Mouse (Mus musculus): ENCODE results near the gene 4930412O13Rik.

4930412O13Rik gene

DNA sequence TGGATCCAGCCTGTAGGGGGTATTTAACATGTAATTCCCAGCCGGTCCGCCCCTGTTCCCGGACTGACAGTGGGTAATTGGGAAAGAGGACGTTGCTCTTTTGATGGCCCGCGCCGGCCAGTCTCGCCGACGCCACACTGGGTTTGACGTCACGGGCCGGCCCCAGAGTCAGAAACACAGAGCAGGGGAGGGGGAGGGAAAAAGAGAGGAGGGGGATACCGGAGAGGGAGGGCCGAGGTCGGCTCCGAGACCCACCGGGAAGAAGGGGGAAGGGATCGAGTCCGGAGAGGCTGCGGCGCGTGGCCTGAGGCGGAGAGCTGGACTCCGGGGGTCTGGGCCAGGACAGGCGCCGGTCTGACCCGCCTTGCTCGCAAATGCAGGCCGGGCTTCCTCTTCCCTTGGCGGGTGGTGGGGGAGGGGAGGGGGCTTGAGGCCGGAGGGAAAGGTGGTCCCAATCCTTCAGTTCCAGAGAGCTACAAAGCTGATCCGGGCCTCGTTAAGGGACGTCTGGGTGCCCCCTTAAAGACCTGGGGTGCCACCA, at the start of gene 4930412O13Rik:
Gene 4930412O13Rik, plus strand, starts transcription at position 202 of the 541 bp plus-strand sequence.
- DNase-seq (ENCODE audit: low read depth) = no peak

DNA sequence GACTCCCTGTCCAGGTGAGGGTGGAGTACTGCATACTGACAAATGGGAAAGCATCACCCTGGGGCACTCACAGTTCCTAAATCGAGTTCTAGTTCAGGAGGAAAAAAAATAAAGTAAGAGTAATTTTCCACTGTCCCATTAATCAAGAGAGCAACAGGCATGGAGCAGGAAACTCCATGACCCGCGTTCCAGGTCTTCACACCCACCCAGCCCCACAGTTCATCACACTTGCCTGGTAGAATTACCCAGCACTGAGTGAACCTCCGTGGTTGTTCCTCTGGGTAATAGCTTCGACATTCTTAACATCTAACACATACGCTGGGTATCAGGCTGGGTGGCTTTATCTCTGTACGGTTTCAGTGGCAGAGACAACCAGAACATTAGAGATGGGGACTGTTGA, 47.3 kb upstream of the 4930412O13Rik start:
- DNase-seq (ENCODE audit: low read depth) = no peak

GRCm38 (mm10) chr2:9835195-9835594, 45.9 kb upstream of the 4930412O13Rik start:
- DNase-seq (ENCODE audit: low read depth) = no peak

DNA sequence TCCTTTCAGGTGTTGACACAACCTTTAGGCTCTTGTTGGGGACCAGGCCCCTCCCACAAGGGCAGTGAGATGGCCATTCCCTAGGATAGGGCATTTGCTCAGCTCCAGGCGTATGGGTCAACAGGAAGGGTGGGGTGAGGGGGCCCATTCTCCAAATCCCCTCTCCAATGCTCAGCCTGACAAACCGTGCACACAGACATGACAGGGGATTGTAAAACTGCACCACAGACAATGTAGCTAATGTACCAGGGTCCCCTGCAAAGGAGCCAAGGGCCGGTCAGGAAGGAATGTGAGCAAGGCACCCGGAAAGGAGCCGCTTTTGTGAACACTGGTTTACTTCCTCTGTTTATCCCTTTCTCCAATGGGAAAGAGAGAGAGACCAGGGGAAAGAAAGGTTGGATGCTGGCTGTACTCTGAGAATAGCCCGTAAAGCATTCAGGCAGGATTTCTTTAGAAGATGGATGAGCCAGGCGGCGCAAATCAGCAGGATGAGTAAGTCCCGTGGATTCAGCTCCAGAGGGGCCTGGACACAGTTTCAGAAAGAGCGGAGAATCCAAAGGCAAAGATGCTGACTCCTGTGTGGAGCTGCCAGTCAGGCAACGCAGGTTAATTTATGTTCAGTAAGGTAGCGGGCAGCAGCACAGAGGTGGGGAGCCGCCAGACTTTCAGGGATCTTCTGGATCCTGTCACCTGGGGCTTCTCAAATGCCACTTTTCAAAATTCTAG, 28.0 kb upstream of the 4930412O13Rik start:
- DNase-seq (ENCODE audit: low read depth) = no peak

DNA sequence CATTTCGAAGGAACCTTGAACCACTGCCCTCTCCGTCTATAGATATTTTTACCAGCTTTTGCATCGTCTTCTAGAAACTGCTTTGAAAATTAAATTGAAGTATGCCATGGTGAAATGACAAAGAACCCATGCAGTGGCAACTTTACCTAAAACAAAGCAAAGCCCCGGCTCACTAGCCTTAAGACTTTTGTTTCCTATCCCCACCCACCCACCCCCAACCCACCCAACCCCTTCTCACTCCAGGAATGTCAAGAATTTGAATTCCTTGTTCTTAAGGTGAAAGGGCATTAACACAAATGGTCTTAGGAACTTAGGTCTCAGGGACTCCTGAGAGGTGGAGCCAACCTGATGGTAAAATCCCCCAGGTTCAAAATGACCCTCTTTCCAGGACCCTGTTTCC, 25.2 kb upstream of the 4930412O13Rik start:
- DNase-seq (ENCODE audit: low read depth) = no peak

- DNase-seq (ENCODE audit: low read depth) = no peak
Observed at GRCm38 (mm10) chr2:9860698-9861097, 20.4 kb upstream of the 4930412O13Rik start.

GRCm38 (mm10) chr2:9867092-9867825, 13.8 kb upstream of the 4930412O13Rik start:
- DNase-seq (ENCODE audit: low read depth) = no peak

- no peak for DNase-seq (ENCODE audit: low read depth)
Observed at GRCm38 (mm10) chr2:9871141-9871716, 9.8 kb upstream of the 4930412O13Rik start.

DNA sequence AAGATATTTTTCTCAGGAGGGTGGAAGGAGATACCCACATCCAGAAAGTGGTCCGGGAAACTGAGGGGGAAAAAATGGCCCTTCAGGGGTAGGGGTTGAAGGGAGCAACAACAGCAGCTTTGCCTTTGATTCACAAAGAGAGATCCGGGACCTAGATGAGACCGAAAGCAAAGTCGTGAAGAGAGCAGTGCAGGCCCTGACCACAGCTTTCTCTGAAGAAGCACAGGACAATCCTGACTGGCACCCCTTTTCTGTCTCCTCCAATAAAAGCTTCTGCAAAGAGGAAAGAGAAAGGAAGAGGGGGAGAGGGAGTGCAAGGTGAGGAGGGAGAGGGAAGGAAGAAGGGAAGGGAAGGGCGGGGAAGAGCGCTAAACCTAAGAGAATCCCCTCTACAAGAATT, 9.3 kb upstream of the 4930412O13Rik start:
- no peak for DNase-seq (ENCODE audit: low read depth)

DNA sequence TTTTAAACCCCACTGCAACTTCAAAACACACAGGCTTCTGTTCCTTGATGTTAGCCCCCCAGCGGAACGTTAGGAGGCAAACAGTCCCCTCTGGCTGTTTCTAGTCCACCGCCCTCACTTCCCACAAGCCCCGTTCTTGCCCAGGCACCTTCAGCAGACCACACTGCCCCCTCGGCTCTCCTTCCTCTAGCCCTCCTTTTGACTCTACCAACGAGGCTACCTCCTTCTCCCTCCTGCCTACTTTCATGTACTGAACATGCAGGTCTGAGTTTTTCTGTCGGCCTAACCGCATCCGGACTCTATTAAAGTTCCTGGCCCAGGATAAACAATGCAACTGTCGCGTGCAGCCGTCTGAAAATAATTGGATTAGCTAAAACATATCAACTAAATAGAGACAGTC, 8.4 kb upstream of the 4930412O13Rik start:
- no peak for DNase-seq (ENCODE audit: low read depth)

- no peak for DNase-seq (ENCODE audit: low read depth)
Observed at GRCm38 (mm10) chr2:9873757-9874156, 7.3 kb upstream of the 4930412O13Rik start.

- DNase-seq (ENCODE audit: low read depth) = no peak
Observed at GRCm38 (mm10) chr2:9874467-9875219, 6.4 kb upstream of the 4930412O13Rik start.

DNA sequence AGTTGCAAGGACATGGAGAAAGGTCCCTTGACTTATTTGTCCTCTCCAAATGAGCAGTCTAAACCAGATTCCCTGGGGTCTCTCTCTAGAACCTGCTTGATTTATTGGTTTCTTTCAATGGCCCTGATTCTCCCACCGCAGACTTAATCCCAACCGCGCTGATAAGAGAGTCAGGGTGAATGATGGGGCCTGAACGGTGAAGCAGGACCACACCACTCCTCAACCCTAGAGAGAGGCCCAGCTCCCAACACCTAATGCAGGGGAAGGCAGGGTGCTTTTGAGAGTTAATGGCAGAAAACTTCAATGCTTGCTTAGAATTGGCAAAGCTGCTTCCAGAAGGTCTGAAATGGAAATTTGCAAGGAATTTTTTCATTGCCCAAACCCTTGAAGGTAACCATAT, 5.8 kb upstream of the 4930412O13Rik start:
- DNase-seq (ENCODE audit: low read depth) = no peak

DNA sequence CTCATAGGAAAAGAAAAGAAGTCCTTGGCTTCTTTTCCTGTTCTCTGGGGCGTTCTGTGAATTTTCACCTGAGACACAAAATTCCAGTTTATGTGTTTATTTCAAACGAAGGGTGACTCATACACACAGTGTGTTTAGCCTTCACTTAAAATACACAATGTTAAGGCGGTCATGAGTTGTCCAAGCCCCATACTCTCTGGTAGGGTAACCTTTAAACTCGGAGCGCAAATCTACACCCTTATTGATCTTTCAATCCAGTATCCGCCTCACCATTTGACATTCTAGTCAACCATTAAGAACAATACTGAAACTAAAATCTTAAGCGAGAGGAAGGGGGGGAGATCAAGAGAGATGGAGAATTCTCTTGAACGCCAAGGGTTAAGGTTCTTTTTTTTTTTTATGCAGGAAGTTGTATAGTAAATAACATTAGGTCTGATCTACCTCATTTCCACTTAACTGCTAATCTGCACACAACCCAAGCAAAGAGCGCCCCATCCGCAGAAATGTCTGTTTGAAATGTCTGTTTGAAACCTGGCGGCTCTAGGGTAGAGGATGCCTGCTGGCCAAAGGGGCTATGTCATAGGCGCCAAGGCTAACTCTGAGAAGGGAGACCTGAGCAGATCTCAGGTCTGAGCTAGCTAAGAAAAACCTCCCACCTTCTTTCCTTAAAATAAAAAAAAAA, 5.2 kb upstream of the 4930412O13Rik start:
- no peak for DNase-seq (ENCODE audit: low read depth)

GRCm38 (mm10) chr2:9876621-9877325, 4.3 kb upstream of the 4930412O13Rik start:
- DNase-seq (ENCODE audit: low read depth) = no peak

DNA sequence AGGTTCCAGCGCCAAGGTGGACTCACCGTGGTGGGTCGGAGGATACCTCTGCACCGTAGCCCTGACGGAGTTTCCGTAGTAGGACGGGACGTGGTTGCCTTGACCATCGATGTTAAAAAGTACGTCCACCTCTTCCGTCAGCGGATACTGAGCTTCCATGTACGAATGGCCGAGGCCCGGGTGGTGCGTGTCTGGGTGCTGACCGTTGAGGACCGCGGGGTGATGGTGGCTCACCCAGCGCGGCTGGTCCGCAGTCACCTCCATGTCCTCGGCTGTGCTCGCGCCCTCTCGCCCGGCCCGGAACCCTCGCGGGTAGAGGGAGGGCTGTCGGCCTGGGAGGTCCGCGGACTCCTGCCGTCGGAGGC, 3.7 kb upstream of the 4930412O13Rik start:
- DNase-seq (ENCODE audit: low read depth) = no peak

- DNase-seq (ENCODE audit: low read depth) = no peak
Observed at GRCm38 (mm10) chr2:9877966-9878563, 3.0 kb upstream of the 4930412O13Rik start.

- no peak for DNase-seq (ENCODE audit: low read depth)
Observed at GRCm38 (mm10) chr2:9878564-9879081, 2.4 kb upstream of the 4930412O13Rik start.

GRCm38 (mm10) chr2:9879092-9879491, 2.0 kb upstream of the 4930412O13Rik start:
- no peak for DNase-seq (ENCODE audit: low read depth)

DNA sequence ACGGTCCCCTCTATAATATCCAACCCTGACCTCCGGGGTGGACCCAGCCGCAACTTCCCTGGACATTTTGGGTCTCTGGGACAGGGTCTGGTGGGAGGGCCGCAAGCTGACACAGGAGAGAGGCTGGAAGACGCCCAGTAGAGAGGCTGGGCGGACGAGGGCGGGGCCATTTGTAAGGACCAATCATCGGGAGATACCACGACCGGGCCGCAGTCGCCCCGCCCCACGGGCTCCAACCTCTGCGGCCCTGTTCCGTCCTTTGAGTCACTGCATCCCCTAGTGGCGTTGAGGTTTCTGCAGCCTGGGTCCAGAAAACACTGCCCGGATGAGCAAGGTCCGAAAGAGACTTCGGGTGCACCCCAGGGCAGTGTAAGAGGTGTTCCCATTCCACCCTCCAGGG, 1.6 kb upstream of the 4930412O13Rik start:
- DNase-seq (ENCODE audit: low read depth) = peak; percentile 80

All from c-Kit-positive CD71-positive TER-119-negative erythroid progenitor cells, embryonic 14.5 days (primary cell).